Mouse (Mus musculus): ENCODE data around the gene Arhgef3.

Gene Arhgef3

GRCm38 (mm10) chr14:27388616-27389015 is 273.9 kb downstream of the Arhgef3 start:
- DNase-seq: no peak

- DNase-seq: no peak
Measured at GRCm38 (mm10) chr14:27389722-27390121, 275.0 kb downstream of the Arhgef3 start.

GRCm38 (mm10) chr14:27390663-27391062 is 276.0 kb downstream of the Arhgef3 start:
- no peak for DNase-seq

GRCm38 (mm10) chr14:27391776-27392308 is 277.1 kb downstream of the Arhgef3 start:
- DNase-seq: no peak

- no peak for DNase-seq
Measured at GRCm38 (mm10) chr14:27392660-27393059, 278.0 kb downstream of the Arhgef3 start.

- no peak for DNase-seq
Measured at GRCm38 (mm10) chr14:27393806-27394205, 279.1 kb downstream of the Arhgef3 start.

- no peak for DNase-seq
Measured at GRCm38 (mm10) chr14:27396424-27396823, 281.7 kb downstream of the Arhgef3 start.

- no peak for DNase-seq
Measured at GRCm38 (mm10) chr14:27397526-27397925, 282.8 kb downstream of the Arhgef3 start.

GRCm38 (mm10) chr14:27400495-27400894 is 285.8 kb downstream of the Arhgef3 start:
- DNase-seq: no peak

GRCm38 (mm10) chr14:27401717-27402278 is 287.1 kb downstream of the Arhgef3 start:
- DNase-seq: peak; percentile 37 to 67

GRCm38 (mm10) chr14:27402332-27403250 is 287.9 kb downstream of the Arhgef3 start:
- peak; percentile 50 to 73 for DNase-seq

- peak in 1 of 2 experiments; percentile 38 for DNase-seq
Measured at GRCm38 (mm10) chr14:27405452-27405851, 290.8 kb downstream of the Arhgef3 start.

GRCm38 (mm10) chr14:27405947-27406346 is 291.2 kb downstream of the Arhgef3 start:
- DNase-seq: no peak

- peak; percentile 54 to 71 for DNase-seq
Measured at GRCm38 (mm10) chr14:27408240-27408639, 293.5 kb downstream of the Arhgef3 start.

GRCm38 (mm10) chr14:27409662-27410061 is 295.0 kb downstream of the Arhgef3 start:
- no peak for DNase-seq

GRCm38 (mm10) chr14:27411492-27411891 is 296.8 kb downstream of the Arhgef3 start:
- DNase-seq: no peak

GRCm38 (mm10) chr14:27412699-27413098 is 298.0 kb downstream of the Arhgef3 start:
- DNase-seq: no peak

- no peak for DNase-seq
Measured at GRCm38 (mm10) chr14:27413961-27414360, 299.3 kb downstream of the Arhgef3 start.

GRCm38 (mm10) chr14:27420816-27421215 is 306.1 kb downstream of the Arhgef3 start:
- DNase-seq: no peak

GRCm38 (mm10) chr14:27422301-27422700 is 307.6 kb downstream of the Arhgef3 start:
- DNase-seq: no peak

GRCm38 (mm10) chr14:27428573-27428972 is 313.9 kb downstream of the Arhgef3 start, which contains the start of gene Fam208a:
TSS of gene Fam208a (plus strand) at chr14:27428834.
- peak; percentile 96 to 98 for DNase-seq

GRCm38 (mm10) chr14:27428973-27429711 is 314.4 kb downstream of the Arhgef3 start:
- DNase-seq: peak; percentile 90 to 92

- DNase-seq: no peak
Measured at GRCm38 (mm10) chr14:27430280-27430679, 315.6 kb downstream of the Arhgef3 start.
